In the genomic region with DNA sequence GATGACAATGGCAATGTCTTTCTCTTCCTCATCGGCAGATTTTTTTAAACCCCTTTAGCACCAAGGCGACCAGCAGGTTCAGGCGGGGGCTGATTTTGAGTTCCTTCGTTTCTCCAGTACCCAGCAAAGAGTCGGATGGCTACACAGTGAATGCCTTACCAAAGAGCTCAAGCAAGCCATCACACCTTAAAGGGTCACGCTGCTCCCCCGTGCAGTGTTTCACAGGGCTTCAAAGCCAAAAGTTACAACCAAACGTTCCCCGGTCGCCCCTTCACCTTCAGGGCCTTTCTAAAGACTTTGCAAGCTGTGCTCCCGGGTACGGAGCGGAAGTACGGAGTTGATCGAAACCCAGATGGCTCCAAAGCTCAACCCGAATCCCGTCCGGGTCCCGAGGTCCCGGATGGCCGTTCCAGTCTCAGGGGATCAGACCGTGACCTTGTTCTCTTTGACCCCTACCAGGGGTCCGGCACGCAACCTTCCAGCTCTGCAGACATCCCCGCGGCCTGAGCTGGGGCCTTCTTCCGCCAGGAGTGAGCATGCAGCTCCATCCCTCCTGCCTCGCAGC, we compare ENCODE assay signal across 8 mouse cellular contexts. TPM values are rescaled to one million over a fixed set of nuclear protein-coding genes. Genes with fewer than 3 reads are reported as not detected.
DNase-seq lines count a peak whose midpoint lies in the region; ATAC-seq and TF ChIP-seq lines count a peak whose summit lies in the region.

No protein-coding gene starts in this region.

- TF ChIP-seq POLR2A in kidney, adult 2 months (IDR thresholded peaks at IDR 0.05; ENCODE audit: low read depth, low read length) = no peak

- TF ChIP-seq CTCF in kidney, adult 2 months (conservative IDR thresholded peaks at IDR 0.05; ENCODE audit: insufficient read depth, insufficient read length, low read depth, low read length) = no peak
- no peak for TF ChIP-seq CTCF in forebrain, postnatal 0 days (IDR thresholded peaks at IDR 0.05; ENCODE audit: low read depth)
- TF ChIP-seq CTCF in liver, postnatal 0 days (IDR thresholded peaks at IDR 0.05; ENCODE audit: low read depth) = no peak

- peak overlapping the region; percentile 98 for H3K9ac ChIP-seq in forebrain, postnatal 0 days
- H3K9ac ChIP-seq in liver, postnatal 0 days (replicated peaks) = peak overlapping the region; percentile 99

- H3K27me3 ChIP-seq in kidney, adult 2 months (replicated peaks; ENCODE audit: control insufficient read depth, insufficient read depth, low read length) = no peaks in the 10 kb centered on the region
- no peaks in the 10 kb centered on the region for H3K27me3 ChIP-seq in forebrain, postnatal 0 days (ENCODE audit: insufficient read depth, low read length)
- H3K27me3 ChIP-seq in liver, postnatal 0 days (ENCODE audit: insufficient read depth, low read length) = no peaks in the 10 kb centered on the region

- peaks cover 21% of the 10 kb centered on the region for H3K4me1 ChIP-seq in kidney, adult 2 months (ENCODE audit: control insufficient read depth, insufficient read depth, low read length)
- peaks cover 28% of the 10 kb centered on the region for H3K4me1 ChIP-seq in forebrain, postnatal 0 days (ENCODE audit: insufficient read depth)
- H3K4me1 ChIP-seq in liver, postnatal 0 days (ENCODE audit: insufficient read depth) = peaks cover 31% of the 10 kb centered on the region

- H3K4me2 ChIP-seq in forebrain, postnatal 0 days (ENCODE audit: low read depth) = peak overlapping the region; percentile 65
- peak overlapping the region; percentile 83 for H3K4me2 ChIP-seq in liver, postnatal 0 days (ENCODE audit: low read depth, low read length)

- DNase-seq in kidney, adult 2 months = no peak
- no peak for DNase-seq in kidney, postnatal 4 days
- DNase-seq in MN1 (ENCODE audit: low spot score) = peak; percentile 27
- no peak for DNase-seq in forebrain, postnatal 0 days
- no peak for DNase-seq in liver, postnatal 0 days
- DNase-seq in B cell, adult 2 months = no peak
- DNase-seq in urinary bladder, postnatal 14 days (ENCODE audit: low spot score) = no peak
- no peak for DNase-seq in spleen, adult 18-20 months

- H3K9me3 ChIP-seq in forebrain, postnatal 0 days (ENCODE audit: low read length) = no peaks in the 10 kb centered on the region
- no peaks in the 10 kb centered on the region for H3K9me3 ChIP-seq in liver, postnatal 0 days (ENCODE audit: low read length)

- peak; percentile 11; the same call in 1 of the 2 replicates for TF ChIP-seq EP300 in liver, postnatal 0 days (IDR thresholded peaks at IDR 0.05; ENCODE audit: low read depth)

- ATAC-seq in forebrain, postnatal 0 days = no peak; the same call in 1 of the 2 replicates
- ATAC-seq in liver, postnatal 0 days = peak; percentile 73

- peak overlapping the region; percentile 91 for H3K4me3 ChIP-seq in kidney, adult 2 months (ENCODE audit: insufficient read depth, low read depth, low read length)
- peak overlapping the region; percentile 93 for H3K4me3 ChIP-seq in forebrain, postnatal 0 days (ENCODE audit: low read depth, low read length)
- peak overlapping the region; percentile 98 for H3K4me3 ChIP-seq in liver, postnatal 0 days (ENCODE audit: low read depth, low read length)

- H3K36me3 ChIP-seq in kidney, adult 2 months (ENCODE audit: control insufficient read depth, insufficient read depth, low read length) = no peaks in the 10 kb centered on the region
- no peaks in the 10 kb centered on the region; the same call in none of the 2 replicates for H3K36me3 ChIP-seq in forebrain, postnatal 0 days (ENCODE audit: insufficient read depth)
- H3K36me3 ChIP-seq in liver, postnatal 0 days (replicated peaks; ENCODE audit: insufficient read depth, low read length) = peaks cover 7% of the 10 kb centered on the region; the same call in 1 of the 2 replicates

- peak overlapping the region; percentile 99 for H3K27ac ChIP-seq in kidney, adult 2 months (ENCODE audit: insufficient read depth, low read depth, low read length)
- peak overlapping the region; percentile 97 for H3K27ac ChIP-seq in forebrain, postnatal 0 days (ENCODE audit: low read depth, low read length)
- H3K27ac ChIP-seq in liver, postnatal 0 days (ENCODE audit: low read depth) = peak overlapping the region; percentile 98

- WGBS in kidney, adult 2 months = under 1% methylated on average over 28 of the region's 28 CpGs
- 3% methylated on average over 28 of the region's 28 CpGs for WGBS in forebrain, postnatal 0 days
- 1% methylated on average over 28 of the region's 28 CpGs for WGBS in liver, postnatal 0 days (ENCODE audit: insufficient replicate concordance)

RNA-seq across cellular contexts. Expression of a gene that starts 0.5 kb away (rescaled TPM):
- 786 and 1,002 TPM in 2 replicates for polyA plus RNA-seq in kidney, adult 2 months (2012; rRNA removed)
- total RNA-seq in forebrain, postnatal 0 days (2014; rRNA removed) = 519 and 627 TPM in 2 replicates
- polyA plus RNA-seq in forebrain, postnatal 0 days (2015; fragmentation: Nextera tagmentation; extraction: Ambion mirVana) = 663 and 775 TPM in 2 replicates
- polyA plus RNA-seq in liver, postnatal 0 days (2015; fragmentation: Nextera tagmentation; extraction: Ambion mirVana) = 439 and 445 TPM in 2 replicates

RNA-seq across cellular contexts. Expression of a gene that starts 0.6 kb away (rescaled TPM):
- polyA plus RNA-seq in kidney, adult 2 months (2012; rRNA removed) = 3.2 and 4.6 TPM in 2 replicates
- total RNA-seq in forebrain, postnatal 0 days (2014; rRNA removed) = 14.6 and 17.9 TPM in 2 replicates
- polyA plus RNA-seq in forebrain, postnatal 0 days (2015; fragmentation: Nextera tagmentation; extraction: Ambion mirVana) = 14.1 and 17.5 TPM in 2 replicates
- polyA plus RNA-seq in liver, postnatal 0 days (2015; fragmentation: Nextera tagmentation; extraction: Ambion mirVana) = 16.1 and 16.2 TPM in 2 replicates

RNA-seq across cellular contexts. Expression of a gene that starts 31.4 kb away (rescaled TPM):
- polyA plus RNA-seq in kidney, adult 2 months (2012; rRNA removed) = 5.3 and 6.5 TPM in 2 replicates
- 3.5 and 4.1 TPM in 2 replicates for total RNA-seq in forebrain, postnatal 0 days (2014; rRNA removed)
- polyA plus RNA-seq in forebrain, postnatal 0 days (2015; fragmentation: Nextera tagmentation; extraction: Ambion mirVana) = 6.2 and 9.6 TPM in 2 replicates
- polyA plus RNA-seq in liver, postnatal 0 days (2015; fragmentation: Nextera tagmentation; extraction: Ambion mirVana) = 3.9 and 5.7 TPM in 2 replicates

RNA-seq across cellular contexts. Expression of a gene that starts 51.4 kb away (rescaled TPM):
- 0.78 and 1.0 TPM in 2 replicates for polyA plus RNA-seq in kidney, adult 2 months (2012; rRNA removed)
- 8.8 and 9.1 TPM in 2 replicates for total RNA-seq in forebrain, postnatal 0 days (2014; rRNA removed)
- polyA plus RNA-seq in forebrain, postnatal 0 days (2015; fragmentation: Nextera tagmentation; extraction: Ambion mirVana) = 3.5 and 4.4 TPM in 2 replicates
- 527 and 547 TPM in 2 replicates for polyA plus RNA-seq in liver, postnatal 0 days (2015; fragmentation: Nextera tagmentation; extraction: Ambion mirVana)
